Mouse (Mus musculus) heart, embryonic 13.5 days (tissue): ENCODE measurements around the gene Glt8d1. TPM values are rescaled to one million over a fixed set of nuclear protein-coding genes. Genes with fewer than 3 reads are reported as not detected.

Experiments used
- polyA plus RNA-seq: library from polyadenylated mRNA; unstranded; fragments of >200 nt; fragmentation: Nextera tagmentation; extraction: Ambion mirVana; gene quantifications from 2 replicates; pipeline ENCODE4 v1.2.1, GENCODE M21; 2015

Glt8d1 gene
- polyA plus RNA-seq, 1 experiment from 2014 or later = 46.8 TPM

Other genes starting within 250 kb of the Glt8d1 start
- 14.7 and 15.0 TPM in 2 replicates for gene Tmem110, start 175.8 kb upstream of the Glt8d1 start, polyA plus RNA-seq
- 2.5 and 2.6 TPM in 2 replicates for gene Mustn1, start 122.2 kb upstream of the Glt8d1 start, polyA plus RNA-seq
- gene Itih4, start 114.9 kb upstream of the Glt8d1 start, polyA plus RNA-seq = 0.12 and 1.1 TPM in 2 replicates
- gene Itih3, start 77.6 kb upstream of the Glt8d1 start, polyA plus RNA-seq = 1.5 and 5.1 TPM in 2 replicates
- gene Itih1, start 58.1 kb upstream of the Glt8d1 start, polyA plus RNA-seq = 0.15 and 0.87 TPM in 2 replicates
- 4.7 and 4.9 TPM in 2 replicates for gene Nek4, start 50.0 kb upstream of the Glt8d1 start, polyA plus RNA-seq
- gene Spcs1, start 272 bp downstream of the Glt8d1 start, polyA plus RNA-seq = 340 and 382 TPM in 2 replicates
- 93.0 and 102 TPM in 2 replicates for gene Pbrm1, start 17.7 kb downstream of the Glt8d1 start, polyA plus RNA-seq
- gene Gnl3, start 17.8 kb downstream of the Glt8d1 start, polyA plus RNA-seq = 61.2 and 64.9 TPM in 2 replicates
- 78.4 and 81.9 TPM in 2 replicates for gene Smim4, start 127.6 kb downstream of the Glt8d1 start, polyA plus RNA-seq
- gene Nt5dc2, start 129.7 kb downstream of the Glt8d1 start, polyA plus RNA-seq = 300 and 318 TPM in 2 replicates
- 43.2 and 49.5 TPM in 2 replicates for gene Stab1, start 167.2 kb downstream of the Glt8d1 start, polyA plus RNA-seq
- gene Tnnc1, start 206.9 kb downstream of the Glt8d1 start, polyA plus RNA-seq = 3,442 and 4,164 TPM in 2 replicates
- 340 and 345 TPM in 2 replicates for gene Nisch, start 215.5 kb downstream of the Glt8d1 start, polyA plus RNA-seq
- 0.51 TPM in 2 replicates for gene Sema3g, start 216.5 kb downstream of the Glt8d1 start, polyA plus RNA-seq
- gene Phf7, start 249.9 kb downstream of the Glt8d1 start, polyA plus RNA-seq = 7.8 and 8.2 TPM in 2 replicates